Mouse (Mus musculus) fat pad, adult 2 months (tissue): Measurements from ENCODE around the gene Nfatc2.
A peak's percentile ranks its signal among the peaks of the same experiment; 100 is the strongest.

Source experiments
- DNase-seq: peaks from one replicate; pipeline ENCODE4 v3.0.0-alpha.2; 2011; ENCODE audit warnings: low read depth, low spot score; ENCODE audit errors: extremely low read depth

Nfatc2 gene

DNA sequence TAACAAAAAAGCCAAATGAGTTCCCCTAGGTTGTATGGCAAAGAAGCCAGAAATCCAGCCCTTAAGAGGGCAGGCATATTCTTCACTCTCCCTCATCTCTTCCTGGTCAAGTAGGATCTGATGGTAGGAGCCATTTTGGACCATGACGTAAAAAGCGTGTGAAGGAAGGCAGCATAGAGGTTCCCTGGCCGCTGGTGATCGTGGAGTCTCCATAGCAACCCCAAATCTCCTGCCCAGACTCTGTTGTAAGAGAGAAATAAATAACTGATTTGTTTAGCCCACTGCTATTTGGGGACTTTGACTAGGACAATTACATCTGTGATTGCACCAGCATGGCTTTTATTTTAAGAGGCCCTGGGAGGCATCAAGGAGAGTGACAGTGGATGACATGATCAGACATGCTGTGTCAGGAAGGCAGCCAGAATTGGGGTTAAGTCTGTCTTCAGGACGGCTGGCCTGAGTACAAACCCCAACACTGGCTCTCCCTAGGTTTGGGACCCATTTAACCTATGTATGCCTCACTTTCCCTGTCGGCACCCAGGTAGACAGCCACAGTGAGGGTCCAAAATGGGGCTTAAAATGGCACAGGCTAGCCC lies 8.3 kb upstream of the Nfatc2 start:
- DNase-seq, result peak; percentile 61

DNA sequence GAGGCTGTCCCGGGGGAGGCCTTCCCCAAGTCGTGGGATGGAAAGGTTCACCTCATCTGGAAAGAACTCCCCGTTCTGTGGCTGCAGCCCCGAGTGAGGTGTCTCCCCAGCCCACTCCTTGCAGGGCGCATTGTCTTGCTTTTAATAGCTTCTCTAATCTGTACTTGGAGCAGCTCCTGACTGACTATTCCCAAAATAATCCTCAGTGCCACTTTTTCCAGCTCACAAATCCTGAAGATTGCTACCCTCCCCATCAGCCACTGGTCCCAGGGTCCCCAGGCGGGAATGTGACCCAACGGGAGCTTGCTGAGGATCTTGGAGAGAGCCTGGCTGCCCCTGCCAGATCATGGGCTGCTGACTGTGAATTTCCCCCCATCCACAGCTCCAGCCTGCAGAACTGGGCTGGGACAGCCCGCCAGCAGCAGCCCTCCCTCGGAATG lies 6.7 kb upstream of the Nfatc2 start:
- no peak for DNase-seq

DNA sequence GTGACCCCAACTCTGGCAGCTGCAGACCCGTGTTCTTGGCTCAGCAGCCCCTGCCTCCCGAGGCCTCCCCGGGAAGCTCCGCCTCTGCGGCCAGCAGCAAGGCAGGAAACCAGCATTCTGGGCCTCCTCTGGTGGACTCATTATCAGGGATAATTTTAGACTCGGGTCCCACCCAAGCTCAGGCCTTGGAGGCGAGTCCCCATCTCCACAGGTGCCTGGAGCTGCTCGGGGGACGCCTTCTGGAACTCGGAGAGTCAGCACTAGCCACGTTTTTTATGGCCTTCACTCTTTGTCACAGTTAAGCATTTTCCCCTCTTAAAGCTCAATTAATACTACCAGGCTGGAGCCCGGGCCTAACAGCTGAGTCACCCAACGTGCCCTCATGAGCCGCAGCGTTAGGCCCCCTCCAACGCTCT lies 3.2 kb upstream of the Nfatc2 start:
- DNase-seq, result no peak

DNA sequence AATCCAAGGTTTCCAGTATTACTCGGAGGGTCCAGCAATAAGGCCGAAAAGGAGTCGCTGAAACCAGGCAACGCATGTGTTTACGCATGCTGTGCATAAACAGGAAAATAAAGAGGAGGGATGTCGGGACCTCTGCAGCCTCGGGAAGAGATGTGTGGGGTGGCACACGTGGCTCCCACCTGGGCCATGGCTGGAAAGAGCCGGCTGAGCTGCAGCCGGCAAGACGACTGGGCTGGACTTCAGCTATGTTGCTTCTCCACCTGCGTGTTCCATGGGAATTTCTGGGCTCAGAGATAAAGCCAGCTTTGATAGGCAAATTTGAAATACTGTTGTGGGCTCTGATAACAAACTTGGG lies 907 bp upstream of the Nfatc2 start:
- DNase-seq, result no peak

- no peak for DNase-seq
Observed at GRCm38 (mm10) chr2:168600750-168601490, 537 bp downstream of the Nfatc2 start.

DNA sequence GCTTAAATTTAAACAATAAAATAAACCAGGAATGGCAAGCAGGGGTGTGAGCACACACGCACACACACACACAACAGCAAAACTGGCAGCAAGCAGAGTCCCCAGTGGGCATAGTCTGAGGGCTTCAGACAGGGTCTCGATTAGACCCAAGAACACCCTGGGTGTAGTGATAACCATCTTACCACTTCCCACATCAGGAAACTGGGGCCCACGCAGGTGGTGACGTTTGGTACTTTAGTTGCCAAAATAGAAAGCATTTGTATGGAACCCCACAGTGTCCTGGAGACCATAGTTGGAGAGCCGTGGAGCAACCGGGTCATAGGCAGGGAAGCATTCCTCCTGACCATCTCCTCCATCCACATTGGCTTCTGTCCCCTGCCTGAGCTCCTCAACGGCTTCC lies 5.8 kb downstream of the Nfatc2 start:
- DNase-seq, result no peak

GRCm38 (mm10) chr2:168593676-168594075 lies 7.8 kb downstream of the Nfatc2 start:
- DNase-seq, result no peak

DNA sequence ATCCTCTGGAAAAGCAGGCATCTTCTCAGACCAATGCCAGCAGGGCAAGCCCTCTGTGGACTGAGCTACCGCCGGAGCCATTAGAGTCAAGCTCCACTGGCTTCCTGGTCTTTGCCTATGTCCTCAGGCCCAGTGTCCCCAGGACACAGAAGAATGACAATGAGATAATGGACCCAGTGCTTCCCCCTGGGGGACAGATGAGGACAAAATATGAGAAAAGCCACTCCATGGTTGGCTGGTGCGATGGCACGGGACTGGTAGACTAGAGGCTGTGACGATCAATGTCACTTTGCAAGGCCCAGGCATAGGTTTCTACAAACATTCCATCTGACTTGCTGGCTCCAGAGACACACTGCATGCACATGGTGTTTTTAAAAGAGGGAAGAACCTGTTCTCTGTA lies 8.5 kb downstream of the Nfatc2 start:
- DNase-seq, result no peak

DNA sequence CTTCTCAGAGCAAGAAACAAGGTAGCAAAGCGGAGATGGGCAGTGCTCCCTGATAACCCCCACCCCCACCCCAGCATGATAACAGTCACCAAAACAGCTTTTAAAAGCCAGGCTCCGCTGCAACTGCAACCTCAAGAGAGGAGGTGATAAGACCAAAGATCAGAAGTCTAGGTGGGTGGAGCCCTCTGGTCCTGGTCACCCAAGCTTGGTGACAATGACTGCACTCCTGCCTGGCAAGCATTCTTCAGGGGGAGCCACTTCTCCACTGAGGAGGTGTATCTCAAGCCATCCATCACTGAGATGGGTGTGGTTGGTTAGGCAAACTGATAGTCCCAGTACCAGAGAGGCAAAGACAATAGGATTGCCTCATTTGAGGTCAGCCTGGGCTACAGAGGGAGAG lies 10.4 kb downstream of the Nfatc2 start:
- no peak for DNase-seq

DNA sequence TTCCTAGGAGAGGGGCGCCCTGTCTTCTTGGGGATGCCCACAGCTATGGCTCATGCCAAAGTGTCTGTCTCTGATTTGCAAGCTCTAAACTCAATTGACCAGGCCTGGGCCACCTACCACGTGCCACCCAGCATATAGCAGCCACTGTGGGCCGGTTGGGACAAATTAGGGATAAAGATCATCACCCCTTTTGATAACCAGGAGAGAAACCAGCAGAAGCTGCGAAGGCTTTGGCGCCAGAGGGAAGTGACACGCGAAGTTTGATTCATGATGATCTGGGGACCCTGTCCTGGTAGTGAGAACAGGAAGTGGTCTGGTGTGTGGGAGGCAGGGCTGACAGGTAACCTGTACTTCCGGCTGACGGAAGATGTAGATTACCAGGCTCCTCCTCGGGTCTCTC lies 10.9 kb downstream of the Nfatc2 start:
- no peak for DNase-seq

DNA sequence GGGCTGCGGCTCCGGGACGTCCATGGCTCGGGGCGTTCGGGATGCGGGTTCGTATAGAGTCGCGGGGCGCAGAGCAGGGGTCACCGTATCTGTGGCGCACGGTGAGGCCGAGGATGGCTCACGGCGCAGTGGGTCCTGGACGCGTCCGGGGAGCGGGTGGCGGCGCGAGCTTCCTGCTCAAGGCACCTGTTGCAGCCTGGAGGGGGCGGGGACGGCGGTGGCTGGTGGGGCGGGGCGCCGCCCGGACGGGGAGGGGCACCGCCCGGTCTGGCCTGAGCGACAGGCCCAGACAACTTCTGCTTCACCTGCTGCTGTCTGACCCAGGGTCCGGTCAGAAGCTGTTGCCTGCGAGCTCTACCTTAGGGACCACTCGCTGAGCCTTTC lies 11.3 kb downstream of the Nfatc2 start:
- DNase-seq, result no peak

DNA sequence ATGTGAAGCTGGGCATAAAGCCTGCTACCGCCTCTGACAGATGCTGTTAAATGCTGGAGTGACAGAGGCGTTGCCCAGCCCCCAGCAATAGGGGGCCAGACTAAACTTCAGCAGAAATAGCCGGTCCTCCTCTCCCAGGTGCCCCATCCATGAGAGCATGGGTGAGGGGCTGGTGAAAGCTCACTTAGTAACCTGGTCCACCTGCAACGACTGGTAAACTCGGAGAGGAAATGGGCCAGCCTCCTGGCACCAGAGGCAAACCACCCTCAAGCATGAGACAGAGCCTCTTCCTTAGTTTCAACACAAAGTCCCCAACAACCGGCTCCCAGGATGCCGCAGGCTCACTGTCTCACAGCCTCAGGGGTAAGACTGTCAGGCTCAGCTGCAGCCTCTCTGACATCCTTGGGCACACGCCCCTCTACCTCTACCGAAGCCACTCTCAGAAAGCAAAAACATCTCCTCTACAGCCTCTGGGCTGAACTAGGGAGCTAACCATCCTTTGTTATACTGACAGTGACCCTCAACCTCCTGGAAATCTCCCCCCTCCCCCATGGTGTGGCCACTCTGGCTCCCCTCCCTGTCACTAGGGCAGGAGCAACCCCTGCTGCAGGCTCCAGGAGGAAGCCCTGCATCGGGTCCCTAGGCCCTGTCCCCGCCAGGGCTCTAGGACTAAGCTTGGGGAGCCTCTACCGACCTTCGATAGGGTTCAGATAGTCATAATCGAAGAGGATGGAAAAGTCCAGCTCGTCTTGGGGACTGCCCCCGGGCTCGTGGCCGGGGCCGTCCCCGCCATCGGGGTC lies 11.9 kb downstream of the Nfatc2 start:
- DNase-seq, result no peak

DNA sequence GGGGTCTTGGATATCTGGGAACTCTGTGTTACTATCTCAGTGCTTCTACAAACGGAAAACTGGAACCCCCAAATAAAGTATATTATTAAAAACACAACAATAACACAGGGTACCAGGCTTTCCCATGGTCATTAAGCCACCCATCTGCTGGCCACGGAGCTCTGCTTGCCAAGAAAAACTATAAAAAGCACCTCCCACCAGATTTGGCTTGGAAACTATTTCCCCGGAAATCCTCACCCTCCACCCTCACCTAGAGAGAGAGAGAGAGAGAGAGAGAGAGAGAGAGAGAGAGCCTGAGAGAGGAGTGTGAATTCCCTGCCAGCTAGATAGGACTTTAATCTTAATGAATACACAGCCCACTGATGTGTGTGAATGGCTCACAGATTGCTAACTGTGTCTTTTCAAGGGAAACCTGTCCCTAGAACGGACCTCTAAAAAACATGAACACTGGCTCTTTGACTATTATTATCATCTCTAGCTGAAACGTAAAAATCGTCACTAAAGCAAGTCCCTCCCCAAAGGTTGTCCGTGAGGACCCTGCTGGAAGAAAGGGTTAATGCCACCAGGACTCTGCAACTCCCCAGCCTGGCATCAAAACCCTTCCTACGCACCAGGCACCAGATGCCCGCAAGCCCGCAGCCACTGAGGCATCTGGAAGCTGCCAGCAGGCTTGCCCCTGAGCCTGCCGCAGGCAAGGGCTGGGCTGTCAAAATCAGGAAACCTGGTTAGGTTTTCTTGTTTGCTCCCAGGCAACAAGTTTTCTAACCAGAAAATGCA lies 12.7 kb downstream of the Nfatc2 start:
- no peak for DNase-seq

- DNase-seq, result no peak
Observed at GRCm38 (mm10) chr2:168587159-168587558, 14.3 kb downstream of the Nfatc2 start.

DNA sequence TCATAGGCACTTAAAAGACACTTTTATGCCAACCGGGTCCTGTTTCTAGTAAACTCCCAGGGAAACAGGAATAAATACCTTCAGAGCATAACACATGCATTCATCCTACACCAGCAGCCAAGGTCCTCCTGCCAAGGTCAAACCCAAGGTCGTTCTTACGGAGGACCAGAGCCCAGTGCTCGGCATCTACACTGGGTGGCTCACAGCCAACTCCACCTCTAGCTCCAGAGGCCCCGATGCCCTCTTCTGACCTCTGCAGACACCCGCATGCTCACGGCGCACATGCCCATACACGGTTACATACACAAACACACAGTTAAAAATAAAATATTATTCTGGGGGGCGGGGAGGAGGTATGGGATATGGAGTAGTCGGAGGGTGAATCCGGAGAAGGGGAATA lies 14.9 kb downstream of the Nfatc2 start:
- no peak for DNase-seq

GRCm38 (mm10) chr2:168584857-168585256 lies 16.6 kb downstream of the Nfatc2 start:
- no peak for DNase-seq

DNA sequence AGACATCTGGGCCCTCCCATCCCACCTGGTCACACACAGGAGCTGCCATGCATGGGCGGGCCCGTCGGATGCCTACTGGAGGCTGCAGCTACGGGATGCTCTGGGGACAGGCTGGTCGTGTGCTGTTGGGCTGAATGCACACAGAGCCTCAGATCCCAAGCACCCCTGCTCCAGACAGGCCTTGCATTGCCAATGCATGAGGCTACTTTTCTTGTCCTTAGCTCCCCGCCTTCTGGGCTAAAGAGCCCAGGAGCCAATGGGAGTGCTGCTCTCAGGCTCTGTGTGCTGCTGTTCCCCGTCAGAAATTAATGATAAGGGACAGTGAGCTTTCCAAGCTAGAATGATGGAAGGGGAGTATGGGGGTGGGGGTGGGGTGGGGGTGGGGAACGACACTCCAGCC lies 17.0 kb downstream of the Nfatc2 start:
- no peak for DNase-seq

DNA sequence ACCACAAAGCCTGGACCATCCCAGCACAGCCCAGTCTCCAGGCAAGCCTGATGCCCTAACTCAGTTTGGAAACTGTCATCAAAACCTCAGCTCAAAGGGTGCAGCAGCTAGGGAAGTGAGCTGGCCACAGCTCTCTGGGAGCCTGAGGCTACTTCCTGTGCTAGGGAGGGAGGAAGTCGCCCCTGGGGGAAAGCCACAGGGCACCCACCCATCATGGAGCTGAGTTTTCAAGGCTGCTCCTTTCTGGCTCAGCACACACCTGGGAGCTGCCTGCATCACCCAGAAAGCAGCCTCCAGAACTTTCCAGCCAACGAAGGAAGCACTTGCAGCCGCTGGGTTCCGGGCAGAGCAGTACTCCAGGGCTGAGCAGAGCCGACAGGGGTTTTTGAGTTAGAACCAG lies 18.4 kb downstream of the Nfatc2 start:
- no peak for DNase-seq

GRCm38 (mm10) chr2:168581207-168581854 lies 20.1 kb downstream of the Nfatc2 start:
- no peak for DNase-seq

GRCm38 (mm10) chr2:168580295-168580915 lies 21.1 kb downstream of the Nfatc2 start:
- no peak for DNase-seq
